ENCODE assay signal across 22 mouse cellular contexts in genomic region chr13:58538366-58538765, GRCm38 (mm10).
DNase-seq lines count a peak whose midpoint lies in the region; ATAC-seq and TF ChIP-seq lines count a peak whose summit lies in the region.
"Had no signal": no experiment of that assay in that cellular context is flagged by ENCODE, and none has a peak within 500 bp of the region (broad histone marks: within the 10 kb centered on the region; RNA-seq: fewer than 3 reads in every experiment).

No protein-coding gene starts in this region.

- no peaks in the 10 kb centered on the region for H3K9me3 ChIP-seq in liver, embryonic 12.5 days (replicated peaks)
- H3K9me3 ChIP-seq in liver, postnatal 0 days (ENCODE audit: low read length) = no peaks in the 10 kb centered on the region
- no peaks in the 10 kb centered on the region for H3K9me3 ChIP-seq in liver, embryonic 15.5 days (replicated peaks)
- H3K9me3 ChIP-seq: embryonic facial prominence, embryonic 15.5 days; forebrain, embryonic 15.5 days; hindbrain, embryonic 15.5 days; lung, embryonic 15.5 days; midbrain, embryonic 15.5 days; neural tube, embryonic 12.5 days had no signal

- H3K4me3 ChIP-seq in liver, embryonic 12.5 days = no peak overlapping the region
- no peak overlapping the region for H3K4me3 ChIP-seq in liver, postnatal 0 days (ENCODE audit: low read depth, low read length)
- no peak overlapping the region for H3K4me3 ChIP-seq in liver, embryonic 15.5 days (replicated peaks)
- H3K4me3 ChIP-seq: embryonic facial prominence, embryonic 15.5 days; forebrain, embryonic 15.5 days; hindbrain, embryonic 15.5 days; lung, embryonic 15.5 days; midbrain, embryonic 15.5 days; neural tube, embryonic 12.5 days had no signal

- peak overlapping the region; percentile 94 for H3K27ac ChIP-seq in liver, embryonic 12.5 days
- H3K27ac ChIP-seq in liver, postnatal 0 days (ENCODE audit: low read depth) = no peak overlapping the region
- H3K27ac ChIP-seq in liver, embryonic 15.5 days (replicated peaks) = peak overlapping the region; percentile 83
- H3K27ac ChIP-seq: embryonic facial prominence, embryonic 15.5 days; forebrain, embryonic 15.5 days; hindbrain, embryonic 15.5 days; kidney, postnatal 0 days; lung, embryonic 15.5 days; midbrain, embryonic 15.5 days; neural tube, embryonic 12.5 days had no signal

- TF ChIP-seq EP300 in liver, postnatal 0 days (IDR thresholded peaks at IDR 0.05; ENCODE audit: low read depth) = no peak

- 55% methylated on average over 4 of the region's 4 CpGs for WGBS in liver, embryonic 12.5 days (ENCODE audit: insufficient replicate concordance)
- 62% methylated on average over 4 of the region's 4 CpGs for WGBS in liver, postnatal 0 days (ENCODE audit: insufficient replicate concordance)
- WGBS in liver, embryonic 15.5 days (ENCODE audit: insufficient replicate concordance) = 56% methylated on average over 4 of the region's 4 CpGs

- peak; percentile 36 for DNase-seq in embryo, embryonic 11 days
- DNase-seq in embryo, embryonic 9.5 days (ENCODE audit: extremely low spot score) = no peak
- DNase-seq in liver, postnatal 0 days = no peak
- DNase-seq in gastrocnemius, adult 8-10 months (ENCODE audit: low spot score in 2 of 2) = no peak
- DNase-seq in right cerebral cortex, postnatal 4 days = no peak
- DNase-seq: adrenal gland, postnatal 36 days; cerebellum, adult 9-10 months; gastrocnemius, postnatal 14 days; kidney, adult 2 months; lung, postnatal 36 days; thymus, adult 18-20 months; thymus, postnatal 4 days had no signal

- no peak for TF ChIP-seq CTCF in liver, postnatal 0 days (IDR thresholded peaks at IDR 0.05; ENCODE audit: low read depth)

- H3K27me3 ChIP-seq in liver, embryonic 12.5 days (replicated peaks) = no peaks in the 10 kb centered on the region
- no peaks in the 10 kb centered on the region for H3K27me3 ChIP-seq in liver, postnatal 0 days (ENCODE audit: insufficient read depth, low read length)
- H3K27me3 ChIP-seq in liver, embryonic 15.5 days = no peaks in the 10 kb centered on the region
- H3K27me3 ChIP-seq: embryonic facial prominence, embryonic 15.5 days; forebrain, embryonic 15.5 days; hindbrain, embryonic 15.5 days; lung, embryonic 15.5 days; midbrain, embryonic 15.5 days; neural tube, embryonic 12.5 days; Patski had no signal

- H3K9ac ChIP-seq in liver, embryonic 12.5 days = peak overlapping the region; percentile 23; the same call in 1 of the 2 replicates
- H3K9ac ChIP-seq in liver, postnatal 0 days (replicated peaks) = no peak overlapping the region
- H3K9ac ChIP-seq in liver, embryonic 15.5 days = no peak overlapping the region
- H3K9ac ChIP-seq: embryonic facial prominence, embryonic 15.5 days; forebrain, embryonic 15.5 days; hindbrain, embryonic 15.5 days; lung, embryonic 15.5 days; midbrain, embryonic 15.5 days; neural tube, embryonic 12.5 days had no signal

- peaks cover 91% of the 10 kb centered on the region for H3K4me1 ChIP-seq in liver, embryonic 12.5 days
- H3K4me1 ChIP-seq in liver, postnatal 0 days (ENCODE audit: insufficient read depth) = peaks cover 8% of the 10 kb centered on the region; the same call in 1 of the 2 replicates
- peaks cover 78% of the 10 kb centered on the region for H3K4me1 ChIP-seq in liver, embryonic 15.5 days (replicated peaks)
- H3K4me1 ChIP-seq: embryonic facial prominence, embryonic 15.5 days; lung, embryonic 15.5 days; neural tube, embryonic 12.5 days had no signal

- no peak for ATAC-seq in liver, embryonic 12.5 days
- no peak for ATAC-seq in liver, postnatal 0 days
- no peak for ATAC-seq in liver, embryonic 15.5 days (ENCODE audit: insufficient read depth)
- ATAC-seq: forebrain, embryonic 15.5 days; midbrain, embryonic 15.5 days; Patski had no signal

- H3K4me2 ChIP-seq in liver, embryonic 12.5 days = peak overlapping the region; percentile 53; the same call in 1 of the 2 replicates
- H3K4me2 ChIP-seq in liver, postnatal 0 days (ENCODE audit: low read depth, low read length) = no peak overlapping the region
- no peak overlapping the region for H3K4me2 ChIP-seq in liver, embryonic 15.5 days
- H3K4me2 ChIP-seq: embryonic facial prominence, embryonic 15.5 days; forebrain, embryonic 15.5 days; hindbrain, embryonic 15.5 days; lung, embryonic 15.5 days; midbrain, embryonic 15.5 days; neural tube, embryonic 12.5 days had no signal

- H3K36me3 ChIP-seq in liver, embryonic 12.5 days = no peaks in the 10 kb centered on the region
- H3K36me3 ChIP-seq in liver, postnatal 0 days (replicated peaks; ENCODE audit: insufficient read depth, low read length) = no peaks in the 10 kb centered on the region
- H3K36me3 ChIP-seq in liver, embryonic 15.5 days (replicated peaks) = no peaks in the 10 kb centered on the region
- H3K36me3 ChIP-seq: embryonic facial prominence, embryonic 15.5 days; forebrain, embryonic 15.5 days; hindbrain, embryonic 15.5 days; lung, embryonic 15.5 days; midbrain, embryonic 15.5 days; neural tube, embryonic 12.5 days had no signal
